In genomic region chr11:78499004-78499403, GRCm38 (mm10) we compare ENCODE assay signal across 9 mouse cellular contexts. TPM values are rescaled to one million over a fixed set of nuclear protein-coding genes. Genes with fewer than 3 reads are reported as not detected.
DNase-seq lines count a peak whose midpoint lies in the region; ATAC-seq lines count a peak whose summit lies in the region.
"Had no signal": no experiment of that assay in that cellular context is flagged by ENCODE, and none has a peak within 500 bp of the region (broad histone marks: within the 10 kb centered on the region; RNA-seq: fewer than 3 reads in every experiment).

Gene Vtn, plus strand, starts transcription at chr11:78499091.

- peak within 1 kb of the TSS; percentile 88 for H3K27ac ChIP-seq in forebrain, embryonic 13.5 days

- no peak for DNase-seq in heart, postnatal 25 days (ENCODE audit: low spot score)
- peak; percentile 38 for DNase-seq in liver
- DNase-seq in testis, postnatal 14 days (ENCODE audit: low spot score) = peak; percentile 36
- no peak for DNase-seq in thymus, postnatal 10 days (ENCODE audit: low spot score in 2 of 2)
- no peak for DNase-seq in kidney, adult 8-10 months

- H3K4me3 ChIP-seq in megakaryocyte, embryonic 14.5 days (replicated peaks) = peak within 1 kb of the TSS; percentile 90
- peak within 1 kb of the TSS; percentile 91 for H3K4me3 ChIP-seq in forebrain, embryonic 13.5 days

- peak within 1 kb of the TSS; percentile 96 for H3K9ac ChIP-seq in forebrain, embryonic 13.5 days

- 0 out of 2 replicates have a peak, but pooled peaks cover 7% of the 10 kb centered on the region for H3K9me3 ChIP-seq in megakaryocyte, embryonic 14.5 days
- no peaks in the 10 kb centered on the region for H3K9me3 ChIP-seq in forebrain, embryonic 13.5 days (replicated peaks)

- intact Hi-C loops in heart, postnatal 25 days (cut with DNase I) = no loop called here

- 63% methylated on average over 7 of the region's 7 CpGs for WGBS in forebrain, embryonic 13.5 days

- no peak for ATAC-seq in megakaryocyte, adult 5-6 weeks (ENCODE audit: poor library complexity, severe bottlenecking)
- ATAC-seq in forebrain, embryonic 13.5 days = no peak

- H3K4me1 ChIP-seq in megakaryocyte, embryonic 14.5 days = peaks cover 25% of the 10 kb centered on the region
- peaks cover 21% of the 10 kb centered on the region for H3K4me1 ChIP-seq in forebrain, embryonic 13.5 days

- H3K4me2 ChIP-seq in forebrain, embryonic 13.5 days = peak within 1 kb of the TSS; percentile 91

- H3K36me3 ChIP-seq in megakaryocyte, embryonic 14.5 days (replicated peaks; ENCODE audit: low read length) = no peaks in the 10 kb centered on the region
- no peaks in the 10 kb centered on the region for H3K36me3 ChIP-seq in forebrain, embryonic 13.5 days (ENCODE audit: poor library complexity, severe bottlenecking)

- H3K27me3 ChIP-seq in megakaryocyte, embryonic 14.5 days (replicated peaks) = peaks cover 87% of the 10 kb centered on the region
- peaks cover 32% of the 10 kb centered on the region for H3K27me3 ChIP-seq in forebrain, embryonic 13.5 days

RNA-seq across cellular contexts. Expression of gene Vtn, which starts in this region (rescaled TPM):
- not detected in 2 replicates for polyA plus RNA-seq in megakaryocyte, embryonic 14.5 days (2012; ENCODE audit: insufficient read depth, low replicate concordance)
- total RNA-seq in megakaryocyte, adult 5-6 weeks (2015) = not detected in 2 replicates
- not detected in 2 replicates for total RNA-seq in megakaryocyte, adult 5-6 weeks (2017)
- polyA plus RNA-seq in forebrain, embryonic 13.5 days (2015; fragmentation: Nextera tagmentation; extraction: Ambion mirVana) = 38.4 and 53.3 TPM in 2 replicates
- 10 to 100 TPM; 22.0 to 25.7 TPM for total RNA-seq in heart, postnatal 25 days (2021)
- total RNA-seq: common myeloid progenitor, adult 5-6 weeks had no signal

Comparison
In these comparisons a context has a peak if more than half of its experiments do, and no peak if none do; other contexts are left out.
1. RNA of gene Vtn (total RNA-seq): 22.0 to 25.7 TPM in heart, postnatal 25 days; not detected in megakaryocyte, adult 5-6 weeks; every median in the first group is over 10 times any median in the second.
2. RNA of gene Vtn (polyA plus RNA-seq): 38.4 to 53.3 TPM in forebrain, embryonic 13.5 days; not detected in megakaryocyte, embryonic 14.5 days; every median in the first group is over 10 times any median in the second.
3. DNase-seq: peak in liver (single experiment) and testis, postnatal 14 days (single experiment); none in heart, postnatal 25 days (single experiment), thymus, postnatal 10 days (0 of 2) and kidney, adult 8-10 months (0 of 2).